Mouse (Mus musculus) neutrophil, adult 5-6 weeks (primary cell): Measurements from ENCODE around the gene Skil. TPM values are rescaled to one million over a fixed set of nuclear protein-coding genes. Genes with fewer than 3 reads are reported as not detected.
"Not testable (repeated sequence)": the region's sequence is repeated elsewhere in the genome, so short reads cannot be mapped to it uniquely, and the experiment has no call there.

Experiments
- ATAC-seq: fragments of 151-379, 151-347 bp; 2 replicates; pipeline ENCODE4 v1.8.0; 2017; ENCODE audit warnings: mild to moderate bottlenecking, moderate TSS enrichment; ENCODE audit not compliant: insufficient number of reproducible peaks, poor library complexity, low FRiP score, severe bottlenecking; ENCODE audit errors: extremely low read depth
- total RNA-seq: library from RNA; stranded (forward); fragments of 200-1000 nt; gene quantifications from 2 replicates; pipeline ENCODE4 v1.2.3, GENCODE M21; 2017

The Skil gene
- total RNA-seq, 1 experiment from 2014 or later: 87.1 TPM

- peak; percentile 78 for ATAC-seq
These were observed 11.7 kb downstream of the Skil start for GRCm38 (mm10) chr3:31106597-31106996.

- no peak for ATAC-seq
These were observed 12.8 kb downstream of the Skil start for GRCm38 (mm10) chr3:31107674-31108073.

- peak; percentile 67 for ATAC-seq
These were observed 14.2 kb downstream of the Skil start for GRCm38 (mm10) chr3:31109108-31109507.

GRCm38 (mm10) chr3:31123098-31123497, 28.2 kb downstream of the Skil start:
- ATAC-seq: no peak

- no peak for ATAC-seq
These were observed 31.4 kb downstream of the Skil start for GRCm38 (mm10) chr3:31126303-31126702.

- ATAC-seq: no peak
These were observed 32.0 kb downstream of the Skil start for GRCm38 (mm10) chr3:31126848-31127247.

GRCm38 (mm10) chr3:31129766-31130165, 34.9 kb downstream of the Skil start:
- no peak for ATAC-seq

GRCm38 (mm10) chr3:31133664-31134063, 38.8 kb downstream of the Skil start:
- no peak for ATAC-seq

GRCm38 (mm10) chr3:31134246-31134645, 39.4 kb downstream of the Skil start:
- no peak for ATAC-seq

- no peak for ATAC-seq
These were observed 39.8 kb downstream of the Skil start for GRCm38 (mm10) chr3:31134696-31135095.

- not testable (repeated sequence) for ATAC-seq
These were observed 41.7 kb downstream of the Skil start for GRCm38 (mm10) chr3:31136591-31136990.

- ATAC-seq: peak; percentile 80
These were observed 43.9 kb downstream of the Skil start for GRCm38 (mm10) chr3:31138454-31139424.

GRCm38 (mm10) chr3:31141621-31142020, 46.8 kb downstream of the Skil start:
- no peak for ATAC-seq

- not testable (repeated sequence) for ATAC-seq
These were observed 50.4 kb downstream of the Skil start for GRCm38 (mm10) chr3:31145222-31145621.

- ATAC-seq: peak; percentile 83
These were observed 50.9 kb downstream of the Skil start for GRCm38 (mm10) chr3:31145641-31146290.

- ATAC-seq: no peak
These were observed 53.7 kb downstream of the Skil start for GRCm38 (mm10) chr3:31148595-31148994.

GRCm38 (mm10) chr3:31149706-31150105, 54.8 kb downstream of the Skil start, which contains the start of gene Cldn11:
Gene Cldn11 (plus strand): TSS chr3:31149920.
- ATAC-seq: no peak

- ATAC-seq: no peak
These were observed 57.2 kb downstream of the Skil start for GRCm38 (mm10) chr3:31152108-31152507.

- no peak for ATAC-seq
These were observed 61.3 kb downstream of the Skil start for GRCm38 (mm10) chr3:31156126-31156525.

GRCm38 (mm10) chr3:31157776-31158175, 62.9 kb downstream of the Skil start:
- ATAC-seq: no peak
